Mouse (Mus musculus): ENCODE results near the gene Krt25.

Gene Krt25

GRCm38 (mm10) chr11:99322851-99323250, at the start of gene Krt25:
Gene Krt25, minus strand, starts transcription at chr11:99322951.
- no peak for DNase-seq (ENCODE audit: low spot score)

GRCm38 (mm10) chr11:99369853-99370451, 47.2 kb upstream of the Krt25 start:
- no peak for DNase-seq (ENCODE audit: low spot score)

GRCm38 (mm10) chr11:99369229-99369628, 46.5 kb upstream of the Krt25 start:
- DNase-seq (ENCODE audit: low spot score) = no peak

- no peak for DNase-seq (ENCODE audit: low spot score)
Observed at GRCm38 (mm10) chr11:99366791-99367190, 44.0 kb upstream of the Krt25 start.

GRCm38 (mm10) chr11:99364412-99364811, 41.7 kb upstream of the Krt25 start:
- no peak for DNase-seq (ENCODE audit: low spot score)

- no peak for DNase-seq (ENCODE audit: low spot score)
Observed at GRCm38 (mm10) chr11:99361423-99361822, 38.7 kb upstream of the Krt25 start.

GRCm38 (mm10) chr11:99351004-99351403, 28.3 kb upstream of the Krt25 start, which contains the start of gene Krt27:
Gene Krt27, minus strand, starts transcription at chr11:99351104.
- DNase-seq (ENCODE audit: low spot score) = no peak

GRCm38 (mm10) chr11:99339299-99339847, 16.6 kb upstream of the Krt25 start:
- DNase-seq (ENCODE audit: low spot score) = no peak

GRCm38 (mm10) chr11:99337866-99338265, 15.1 kb upstream of the Krt25 start, which contains the start of gene Krt26:
Gene Krt26, minus strand, starts transcription at chr11:99337966.
- DNase-seq (ENCODE audit: low spot score) = no peak

- DNase-seq (ENCODE audit: low spot score) = no peak
Observed at GRCm38 (mm10) chr11:99333426-99333825, 10.7 kb upstream of the Krt25 start.

GRCm38 (mm10) chr11:99329655-99330054, 6.9 kb upstream of the Krt25 start:
- no peak for DNase-seq (ENCODE audit: low spot score)

GRCm38 (mm10) chr11:99321094-99321493, 1.7 kb downstream of the Krt25 start:
- no peak for DNase-seq (ENCODE audit: low spot score)

- DNase-seq (ENCODE audit: low spot score) = no peak
Observed at GRCm38 (mm10) chr11:99319127-99319526, 3.6 kb downstream of the Krt25 start.

GRCm38 (mm10) chr11:99316543-99316942, 6.2 kb downstream of the Krt25 start:
- no peak for DNase-seq (ENCODE audit: low spot score)

- no peak for DNase-seq (ENCODE audit: low spot score)
Observed at GRCm38 (mm10) chr11:99314594-99314993, 8.2 kb downstream of the Krt25 start.

GRCm38 (mm10) chr11:99310882-99311281, 11.9 kb downstream of the Krt25 start:
- DNase-seq (ENCODE audit: low spot score) = peak; percentile 32

- DNase-seq (ENCODE audit: low spot score) = peak; percentile 49
Observed at GRCm38 (mm10) chr11:99307579-99307978, 15.2 kb downstream of the Krt25 start.

GRCm38 (mm10) chr11:99295039-99295438, 27.7 kb downstream of the Krt25 start:
- DNase-seq (ENCODE audit: low spot score) = no peak

GRCm38 (mm10) chr11:99292846-99293245, 29.9 kb downstream of the Krt25 start:
- no peak for DNase-seq (ENCODE audit: low spot score)

- no peak for DNase-seq (ENCODE audit: low spot score)
Observed at GRCm38 (mm10) chr11:99284833-99285312, 37.9 kb downstream of the Krt25 start, which contains the start of gene Krt24. Gene Krt24, minus strand, starts transcription at chr11:99285262.

- no peak for DNase-seq (ENCODE audit: low spot score)
Observed at GRCm38 (mm10) chr11:99284011-99284410, 38.7 kb downstream of the Krt25 start.

GRCm38 (mm10) chr11:99283334-99283733, 39.4 kb downstream of the Krt25 start:
- DNase-seq (ENCODE audit: low spot score) = no peak

GRCm38 (mm10) chr11:99281116-99281515, 41.6 kb downstream of the Krt25 start:
- no peak for DNase-seq (ENCODE audit: low spot score)

- no peak for DNase-seq (ENCODE audit: low spot score)
Observed at GRCm38 (mm10) chr11:99279986-99280385, 42.8 kb downstream of the Krt25 start.

Measured in MN1 (cell line).